Mouse (Mus musculus): Measurements from ENCODE around the gene Ccdc194. TPM values are rescaled to one million over a fixed set of nuclear protein-coding genes. Genes with fewer than 3 reads are reported as not detected.
"Not testable (repeated sequence)": the region's sequence is repeated elsewhere in the genome, so short reads cannot be mapped to it uniquely, and the experiment has no call there.

The Ccdc194 gene
- polyA plus RNA-seq, 1 experiment from 2014 or later = 0.27 TPM

DNA sequence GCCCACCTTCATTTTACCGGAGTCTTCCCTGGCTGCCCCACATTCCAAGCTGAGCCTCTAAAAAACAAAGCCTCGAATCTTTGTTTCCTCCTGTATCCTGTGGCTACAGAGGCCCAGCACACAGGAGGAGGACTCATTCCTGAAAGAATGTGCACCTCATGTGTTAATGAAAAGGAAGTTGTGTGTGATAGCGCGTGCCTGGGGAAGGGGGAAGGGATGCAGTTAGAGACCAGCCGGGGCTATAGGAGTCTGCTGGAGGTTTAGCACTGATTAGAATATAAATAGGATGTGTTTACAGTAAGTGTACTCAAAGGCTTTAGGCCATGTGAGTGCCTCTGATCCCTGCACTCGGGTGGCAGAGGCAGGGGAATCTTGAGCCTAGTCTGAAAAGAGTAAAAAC, 761 bp upstream of the Ccdc194 start:
- Histone ChIP-seq H3K27ac (ENCODE audit: low read depth, low read length) (peak overlapping the region; percentile 15; the same call in 1 of the 2 replicates), H3K9me3 (ENCODE audit: control insufficient read depth, low read length) (no peaks in the 10 kb centered on the region), H3K36me3 (ENCODE audit: control insufficient read depth, insufficient read depth, low read length) (no peaks in the 10 kb centered on the region), H3K4me1 (ENCODE audit: control insufficient read depth, insufficient read depth, low read length) (peaks cover 19% of the 10 kb centered on the region; the same call in 1 of the 2 replicates), H3K4me2 (replicated peaks; ENCODE audit: low read depth, low read length) (no peak overlapping the region), H3K4me3 (ENCODE audit: low read length) (no peak overlapping the region), H3K27me3 (ENCODE audit: control insufficient read depth, insufficient read depth, low read length) (peaks cover 22% of the 10 kb centered on the region), H3K9ac (ENCODE audit: low read depth, low read length) (no peak overlapping the region)
- ATAC-seq (ENCODE audit: low FRiP score, low TSS enrichment) = no peak
- 21% methylated on average over 6 of the region's 6 CpGs for WGBS

GRCm38 (mm10) chr8:71521634-71522033, 3.9 kb downstream of the Ccdc194 start:
- ATAC-seq (ENCODE audit: low FRiP score, low TSS enrichment) = peak; percentile 85
- no peak overlapping the region for H3K4me3 ChIP-seq (ENCODE audit: low read length)
- peaks cover 20% of the 10 kb centered on the region for H3K27me3 ChIP-seq (ENCODE audit: control insufficient read depth, insufficient read depth, low read length)
- no peaks in the 10 kb centered on the region for H3K9me3 ChIP-seq (ENCODE audit: control insufficient read depth, low read length)
- WGBS = 3% methylated on average over 17 of the region's 17 CpGs
- no peaks in the 10 kb centered on the region for H3K36me3 ChIP-seq (ENCODE audit: control insufficient read depth, insufficient read depth, low read length)
- H3K9ac ChIP-seq (ENCODE audit: low read depth, low read length) = no peak overlapping the region
- H3K4me2 ChIP-seq (replicated peaks; ENCODE audit: low read depth, low read length) = 0 out of 2 replicates have a peak overlapping the region, but pooled peaks have one; percentile 5
- no peak overlapping the region for H3K27ac ChIP-seq (ENCODE audit: low read depth, low read length)
- H3K4me1 ChIP-seq (ENCODE audit: control insufficient read depth, insufficient read depth, low read length) = peaks cover 9% of the 10 kb centered on the region; the same call in 1 of the 2 replicates

DNA sequence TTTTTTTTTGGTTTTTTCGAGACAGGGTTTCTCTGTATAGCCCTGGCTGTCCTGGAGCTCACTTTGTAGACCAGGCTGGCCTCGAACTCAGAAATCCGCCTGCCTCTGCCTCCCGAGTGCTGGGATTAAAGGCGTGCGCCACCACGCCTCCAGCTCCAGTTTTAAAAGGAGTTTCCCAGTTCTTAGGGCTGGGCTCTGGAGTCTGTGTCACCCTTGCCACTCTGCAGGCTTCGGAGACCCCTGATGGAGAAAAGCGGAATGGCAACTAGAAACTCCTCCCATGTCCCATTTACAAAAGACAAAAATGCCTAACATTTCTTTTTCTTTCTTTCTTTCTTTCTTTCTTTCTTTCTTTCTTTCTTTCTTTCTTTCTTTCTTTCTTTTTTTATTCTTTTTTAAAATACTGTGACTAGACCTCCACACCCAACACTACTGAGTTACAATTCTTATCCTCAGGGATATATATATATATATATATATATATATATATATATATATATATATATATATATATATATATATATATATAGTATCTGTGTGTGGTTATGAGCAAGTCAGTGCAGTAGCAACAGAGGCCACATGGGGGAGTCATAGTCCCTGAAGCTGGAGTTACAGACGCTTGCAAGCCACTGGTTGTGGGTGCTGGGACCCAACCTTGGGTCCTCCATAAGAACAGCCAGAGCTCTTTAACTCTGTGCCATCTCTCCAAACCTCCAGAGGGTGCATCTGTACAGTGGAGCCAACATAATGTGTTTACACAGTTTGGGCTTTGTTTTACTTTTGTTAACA, 6.3 kb downstream of the Ccdc194 start:
- H3K4me2 ChIP-seq (replicated peaks; ENCODE audit: low read depth, low read length); H3K9ac ChIP-seq (ENCODE audit: low read depth, low read length); H3K36me3 ChIP-seq (ENCODE audit: control insufficient read depth, insufficient read depth, low read length); ATAC-seq (ENCODE audit: low FRiP score, low TSS enrichment); H3K27me3 ChIP-seq (ENCODE audit: control insufficient read depth, insufficient read depth, low read length); H3K27ac ChIP-seq (ENCODE audit: low read depth, low read length); H3K4me1 ChIP-seq (ENCODE audit: control insufficient read depth, insufficient read depth, low read length); H3K4me3 ChIP-seq (ENCODE audit: low read length); H3K9me3 ChIP-seq (ENCODE audit: control insufficient read depth, low read length): not testable (repeated sequence)
- 49% methylated on average over 9 of the region's 10 CpGs for WGBS

- Histone ChIP-seq H3K27me3 (ENCODE audit: control insufficient read depth, insufficient read depth, low read length) (no peaks in the 10 kb centered on the region), H3K27ac (ENCODE audit: low read depth, low read length) (peak overlapping the region; percentile 20; the same call in 1 of the 2 replicates), H3K4me2 (replicated peaks; ENCODE audit: low read depth, low read length) (no peak overlapping the region), H3K4me3 (ENCODE audit: low read length) (no peak overlapping the region), H3K9ac (ENCODE audit: low read depth, low read length) (no peak overlapping the region), H3K4me1 (ENCODE audit: control insufficient read depth, insufficient read depth, low read length) (no peaks in the 10 kb centered on the region), H3K36me3 (ENCODE audit: control insufficient read depth, insufficient read depth, low read length) (no peaks in the 10 kb centered on the region), H3K9me3 (ENCODE audit: control insufficient read depth, low read length) (no peaks in the 10 kb centered on the region)
- 14% methylated on average over 6 of the region's 6 CpGs for WGBS
- no peak for ATAC-seq (ENCODE audit: low FRiP score, low TSS enrichment)
Measured at GRCm38 (mm10) chr8:71516786-71517185, 8.7 kb downstream of the Ccdc194 start.

DNA sequence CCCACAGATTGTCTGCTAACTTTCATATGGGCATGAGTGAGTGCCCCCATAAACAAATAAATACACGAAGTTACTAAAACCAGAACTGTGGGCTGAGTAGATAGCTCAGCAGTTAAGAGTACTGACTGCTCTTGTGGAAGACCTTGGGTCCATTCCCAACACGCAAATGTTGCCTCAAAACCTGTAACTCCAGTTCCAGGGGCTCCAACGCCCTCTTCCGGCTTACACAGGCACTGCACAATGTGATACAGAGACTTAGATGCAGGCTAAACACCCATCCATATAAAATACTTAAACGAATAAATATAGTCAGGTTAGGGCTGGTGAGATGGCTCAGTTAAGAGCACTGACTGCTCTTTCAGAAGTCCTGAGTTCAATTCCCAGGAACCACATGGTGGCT, 10.5 kb downstream of the Ccdc194 start:
- H3K4me3 ChIP-seq (ENCODE audit: low read length) = no peak overlapping the region
- no peaks in the 10 kb centered on the region for H3K9me3 ChIP-seq (ENCODE audit: control insufficient read depth, low read length)
- H3K4me1 ChIP-seq (ENCODE audit: control insufficient read depth, insufficient read depth, low read length) = no peaks in the 10 kb centered on the region
- no peaks in the 10 kb centered on the region for H3K27me3 ChIP-seq (ENCODE audit: control insufficient read depth, insufficient read depth, low read length)
- H3K9ac ChIP-seq (ENCODE audit: low read depth, low read length) = no peak overlapping the region
- H3K4me2 ChIP-seq (replicated peaks; ENCODE audit: low read depth, low read length) = no peak overlapping the region
- ATAC-seq (ENCODE audit: low FRiP score, low TSS enrichment) = no peak
- no peaks in the 10 kb centered on the region for H3K36me3 ChIP-seq (ENCODE audit: control insufficient read depth, insufficient read depth, low read length)
- H3K27ac ChIP-seq (ENCODE audit: low read depth, low read length) = no peak overlapping the region
- 79% methylated on average over 5 of the region's 5 CpGs for WGBS

- Histone ChIP-seq H3K27ac (ENCODE audit: low read depth, low read length) (no peak overlapping the region), H3K4me1 (ENCODE audit: control insufficient read depth, insufficient read depth, low read length) (peaks cover 2% of the 10 kb centered on the region; the same call in 1 of the 2 replicates), H3K9ac (ENCODE audit: low read depth, low read length) (no peak overlapping the region), H3K27me3 (ENCODE audit: control insufficient read depth, insufficient read depth, low read length) (peaks cover 8% of the 10 kb centered on the region), H3K9me3 (ENCODE audit: control insufficient read depth, low read length) (no peaks in the 10 kb centered on the region), H3K36me3 (ENCODE audit: control insufficient read depth, insufficient read depth, low read length) (no peaks in the 10 kb centered on the region), H3K4me3 (ENCODE audit: low read length) (no peak overlapping the region), H3K4me2 (replicated peaks; ENCODE audit: low read depth, low read length) (no peak overlapping the region)
- WGBS = 69% methylated on average over 15 of the region's 15 CpGs
- no peak for ATAC-seq (ENCODE audit: low FRiP score, low TSS enrichment)
Measured at GRCm38 (mm10) chr8:71513018-71513754, 12.3 kb downstream of the Ccdc194 start.

DNA sequence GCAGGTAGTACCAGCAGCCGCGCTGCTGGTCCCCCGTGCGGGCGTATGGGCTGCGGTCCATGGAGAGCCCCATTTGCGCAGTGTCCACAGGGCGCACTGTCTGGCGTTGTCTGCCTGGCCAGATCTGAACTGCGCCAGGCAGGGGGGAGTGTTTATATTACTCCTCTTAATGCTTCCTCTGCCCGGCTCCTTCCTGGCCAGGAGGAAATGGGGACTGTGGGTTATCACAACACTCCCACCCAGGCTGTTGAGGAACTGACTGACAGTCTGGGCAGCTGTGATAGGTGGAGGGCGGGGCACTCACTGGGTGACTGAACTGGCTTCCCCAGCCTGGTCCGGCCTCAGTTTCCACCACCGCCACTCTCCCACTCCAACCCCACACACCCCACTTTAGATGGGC, 13.9 kb downstream of the Ccdc194 start, which contains the start of gene Plvap:
Gene Plvap (minus strand): TSS at position 109 of the 400 bp plus-strand sequence.
- ATAC-seq (ENCODE audit: low FRiP score, low TSS enrichment) = peak; percentile 49
- WGBS = 25% methylated on average over 14 of the region's 14 CpGs
- Histone ChIP-seq H3K4me3 (ENCODE audit: low read length) (peak within 1 kb of the TSS; percentile 27), H3K36me3 (ENCODE audit: control insufficient read depth, insufficient read depth, low read length) (no peaks in the 10 kb centered on the region), H3K4me1 (ENCODE audit: control insufficient read depth, insufficient read depth, low read length) (peaks cover 11% of the 10 kb centered on the region; the same call in 1 of the 2 replicates), H3K4me2 (replicated peaks; ENCODE audit: low read depth, low read length) (peak within 1 kb of the TSS; percentile 26; the same call in 1 of the 2 replicates), H3K9ac (ENCODE audit: low read depth, low read length) (peak within 1 kb of the TSS; percentile 37; the same call in 1 of the 2 replicates), H3K27me3 (ENCODE audit: control insufficient read depth, insufficient read depth, low read length) (peaks cover 21% of the 10 kb centered on the region), H3K27ac (ENCODE audit: low read depth, low read length) (0 out of 2 replicates have a peak within 1 kb of the TSS, but pooled peaks have one; percentile 48), H3K9me3 (ENCODE audit: control insufficient read depth, low read length) (no peaks in the 10 kb centered on the region)

GRCm38 (mm10) chr8:71509316-71509715, 16.2 kb downstream of the Ccdc194 start:
- Histone ChIP-seq H3K27me3 (ENCODE audit: control insufficient read depth, insufficient read depth, low read length) (peaks cover 29% of the 10 kb centered on the region), H3K4me1 (ENCODE audit: control insufficient read depth, insufficient read depth, low read length) (peaks cover 11% of the 10 kb centered on the region; the same call in 1 of the 2 replicates), H3K9ac (ENCODE audit: low read depth, low read length) (0 out of 2 replicates have a peak overlapping the region, but pooled peaks have one; percentile 8), H3K4me3 (ENCODE audit: low read length) (peak overlapping the region; percentile 27; the same call in 1 of the 2 replicates), H3K9me3 (ENCODE audit: control insufficient read depth, low read length) (no peaks in the 10 kb centered on the region), H3K27ac (ENCODE audit: low read depth, low read length) (no peak overlapping the region), H3K36me3 (ENCODE audit: control insufficient read depth, insufficient read depth, low read length) (no peaks in the 10 kb centered on the region), H3K4me2 (replicated peaks; ENCODE audit: low read depth, low read length) (peak overlapping the region; percentile 26; the same call in 1 of the 2 replicates)
- WGBS = 78% methylated on average over 2 of the region's 2 CpGs
- no peak for ATAC-seq (ENCODE audit: low FRiP score, low TSS enrichment)
